ENCODE assay signal across 8 mouse cellular contexts in the genomic region with DNA sequence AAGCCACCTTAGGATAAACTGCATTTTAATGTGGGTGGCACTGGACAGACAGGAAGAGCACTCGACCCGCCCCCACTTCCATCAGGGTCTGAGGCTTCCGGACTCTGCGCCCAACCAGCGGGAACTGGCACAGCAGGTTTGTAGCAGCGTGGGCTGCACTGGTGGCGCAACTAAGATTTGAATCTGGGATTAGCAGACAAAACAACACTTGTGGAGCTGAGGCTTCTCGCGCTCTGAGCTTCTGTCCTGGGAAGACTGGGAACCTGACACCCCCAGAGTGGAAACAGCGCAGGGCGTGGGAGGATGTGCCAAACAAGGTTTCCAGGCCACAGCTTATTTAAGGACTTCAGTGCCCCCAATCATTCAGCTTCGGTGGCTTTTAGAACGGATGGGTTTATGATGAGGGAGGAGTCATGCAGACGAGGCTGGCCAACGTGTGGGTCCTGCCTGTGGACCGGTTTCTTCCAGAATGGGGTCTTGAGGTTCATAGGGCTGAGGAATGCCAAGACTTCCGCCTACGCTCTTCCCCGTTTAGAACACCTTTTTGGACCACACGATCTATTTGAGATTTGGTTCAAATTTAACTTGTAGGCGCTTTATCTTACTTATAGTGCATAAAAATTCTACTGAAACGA. TPM values are rescaled to one million over a fixed set of nuclear protein-coding genes. Genes with fewer than 3 reads are reported as not detected.
DNase-seq lines count a peak whose midpoint lies in the region; ATAC-seq lines count a peak whose summit lies in the region.
"Had no signal": no experiment of that assay in that cellular context is flagged by ENCODE, and none has a peak within 500 bp of the region (broad histone marks: within the 10 kb centered on the region; RNA-seq: fewer than 3 reads in every experiment).

No protein-coding gene starts in this region.

- peaks cover 10% of the 10 kb centered on the region for H3K4me1 ChIP-seq in kidney, embryonic 16.5 days (ENCODE audit: insufficient read depth, low read length)
- H3K4me1 ChIP-seq in limb, embryonic 15.5 days: no peaks in the 10 kb centered on the region; the same call in 1 of the 2 replicates

- H3K27ac ChIP-seq in kidney, embryonic 16.5 days (ENCODE audit: low read length): peak overlapping the region; percentile 67; the same call in 1 of the 2 replicates
- no peak overlapping the region for H3K27ac ChIP-seq in limb, embryonic 15.5 days
- H3K27ac ChIP-seq: heart, adult 2 months had no signal

- peak overlapping the region; percentile 22 for H3K4me3 ChIP-seq in kidney, embryonic 16.5 days (ENCODE audit: low read length)
- no peak overlapping the region for H3K4me3 ChIP-seq in limb, embryonic 15.5 days
- H3K4me3 ChIP-seq: heart, adult 2 months had no signal

- peak overlapping the region; percentile 47 for H3K4me2 ChIP-seq in kidney, embryonic 16.5 days (replicated peaks; ENCODE audit: low read depth, low read length)
- H3K4me2 ChIP-seq in limb, embryonic 15.5 days: peak overlapping the region; percentile 26; the same call in 1 of the 2 replicates

- peak; percentile 93 for ATAC-seq in kidney, embryonic 16.5 days (ENCODE audit: low FRiP score, low TSS enrichment)
- ATAC-seq in limb, embryonic 15.5 days (ENCODE audit: insufficient number of reproducible peaks, low FRiP score, low TSS enrichment, low read depth): no peak

- H3K9me3 ChIP-seq in kidney, embryonic 16.5 days (ENCODE audit: low read length): no peaks in the 10 kb centered on the region
- H3K9me3 ChIP-seq in limb, embryonic 15.5 days: no peaks in the 10 kb centered on the region

- no peak for DNase-seq in kidney, adult 9 months
- peak; percentile 30 for DNase-seq in CD4-positive, CD25-positive, alpha-beta regulatory T cell, adult 2 months (ENCODE audit: low read depth, low spot score)
- DNase-seq in ZHBTc4 (ENCODE audit: low read depth, low spot score): peak; percentile 64
- DNase-seq in layer of hippocampus, postnatal 14 days (ENCODE audit: low spot score in 2 of 2): no peak
- DNase-seq in cerebellum, postnatal 25 days: no peak
- DNase-seq: heart, adult 2 months had no signal

- peak overlapping the region; percentile 57 for H3K9ac ChIP-seq in kidney, embryonic 16.5 days (replicated peaks; ENCODE audit: low read length)
- H3K9ac ChIP-seq in limb, embryonic 15.5 days: no peak overlapping the region

- no peaks in the 10 kb centered on the region for H3K27me3 ChIP-seq in kidney, embryonic 16.5 days (ENCODE audit: insufficient read depth, low read length)
- no peaks in the 10 kb centered on the region for H3K27me3 ChIP-seq in limb, embryonic 15.5 days

- H3K36me3 ChIP-seq in kidney, embryonic 16.5 days (ENCODE audit: insufficient read depth, low read length): no peaks in the 10 kb centered on the region
- no peaks in the 10 kb centered on the region for H3K36me3 ChIP-seq in limb, embryonic 15.5 days

- 16% methylated on average over 22 of the region's 22 CpGs for WGBS in kidney, embryonic 16.5 days
- 49% methylated on average over 22 of the region's 22 CpGs for WGBS in limb, embryonic 15.5 days

RNA-seq across cellular contexts. Expression of gene Nudt4, which starts 41.1 kb away (rescaled TPM):
- 119 and 132 TPM in 2 replicates for polyA plus RNA-seq in kidney, embryonic 16.5 days (2015; fragmentation: Nextera tagmentation; extraction: Ambion mirVana)
- 77.7 and 86.4 TPM in 2 replicates for polyA plus RNA-seq in limb, embryonic 15.5 days (2015; fragmentation: Nextera tagmentation; extraction: Ambion mirVana)
- 10 to 100 TPM; 86.1 to 89.8 TPM for total RNA-seq in layer of hippocampus, postnatal 14 days (2021)

Comparison
In these comparisons a context has a peak if more than half of its experiments do, and no peak if none do; other contexts are left out.
1. DNase-seq: peak in CD4-positive, CD25-positive, alpha-beta regulatory T cell, adult 2 months (single experiment) and ZHBTc4 (single experiment); none in kidney, adult 9 months (single experiment), layer of hippocampus, postnatal 14 days (0 of 2) and cerebellum, postnatal 25 days (0 of 2).